Mouse (Mus musculus): ENCODE data around the gene Usp3. TPM values are rescaled to one million over a fixed set of nuclear protein-coding genes. Genes with fewer than 3 reads are reported as not detected.

Usp3 gene
- polyA plus RNA-seq, 1 experiment from 2014 or later: 67.1 TPM

DNA sequence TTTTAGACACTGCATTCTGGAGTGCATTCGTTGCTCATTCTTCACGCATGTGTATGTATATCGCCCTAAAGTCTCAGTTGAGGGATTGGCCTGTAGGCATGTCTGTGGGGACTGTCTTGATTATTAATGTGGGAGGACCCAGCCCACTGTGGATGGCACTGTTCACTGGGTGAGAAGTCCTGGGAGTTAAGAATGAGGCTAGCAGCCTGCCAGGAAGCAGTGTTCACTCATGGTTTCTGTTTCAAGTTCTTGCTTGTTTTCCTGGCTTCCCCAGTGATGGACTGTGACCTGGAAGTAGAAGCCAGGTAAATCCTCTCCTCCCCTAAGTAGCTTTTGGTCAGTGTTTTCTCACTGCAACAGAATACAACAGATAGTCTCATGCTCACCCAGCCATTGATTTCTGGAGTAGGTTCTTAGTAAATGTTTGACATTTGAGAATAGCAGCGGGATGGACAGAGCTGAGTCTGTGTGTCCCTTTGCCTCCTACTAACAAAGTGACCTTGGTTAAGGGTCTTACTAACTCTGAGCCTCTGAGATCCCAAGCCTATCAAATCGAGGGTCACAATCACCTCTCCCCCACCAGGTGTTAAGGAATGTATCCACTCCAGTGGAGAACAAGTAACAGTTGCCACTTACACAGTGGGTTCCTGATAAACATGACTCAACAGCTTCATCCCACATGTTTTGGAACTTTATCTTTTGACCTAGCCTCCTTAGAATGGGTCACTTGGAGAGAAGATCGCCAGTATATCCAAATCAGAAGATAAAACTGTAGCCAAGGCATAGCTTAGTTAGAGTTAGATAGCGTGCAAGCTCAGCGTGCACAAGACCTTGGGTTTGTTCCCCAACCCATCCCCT is 11.6 kb upstream of the Usp3 start:
- no peaks in the 10 kb centered on the region for H3K36me3 ChIP-seq (ENCODE audit: insufficient read depth, low read length)

DNA sequence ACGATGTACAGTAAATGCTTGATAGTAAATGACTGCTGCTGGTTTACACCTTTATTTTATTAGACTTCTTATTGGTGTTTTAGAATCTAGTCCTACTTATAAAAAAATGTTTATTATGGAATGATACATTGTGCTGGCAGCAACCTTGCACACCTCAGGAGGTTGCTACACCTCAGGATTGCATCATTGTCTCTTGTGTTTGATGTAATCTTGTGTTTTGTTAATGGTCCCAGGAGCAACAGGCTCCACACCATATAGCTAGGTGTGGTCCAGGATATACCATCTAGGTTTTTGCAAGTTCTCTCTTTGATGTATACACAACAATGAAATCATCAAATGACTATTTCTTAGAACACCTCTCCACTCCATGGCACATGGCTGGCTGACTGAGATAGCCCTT is 11.0 kb upstream of the Usp3 start:
- no peak for ATAC-seq (ENCODE audit: low FRiP score, low TSS enrichment)
- Histone ChIP-seq H3K4me1 (ENCODE audit: insufficient read depth, low read length) (peaks cover 16% of the 10 kb centered on the region), H3K27me3 (ENCODE audit: insufficient read depth, low read length) (no peaks in the 10 kb centered on the region), H3K9ac (replicated peaks; ENCODE audit: low read length) (no peak overlapping the region), H3K36me3 (ENCODE audit: insufficient read depth, low read length) (no peaks in the 10 kb centered on the region), H3K4me3 (ENCODE audit: low read length) (no peak overlapping the region), H3K27ac (ENCODE audit: low read length) (no peak overlapping the region), H3K9me3 (ENCODE audit: low read length) (no peaks in the 10 kb centered on the region), H3K4me2 (replicated peaks; ENCODE audit: low read depth, low read length) (no peak overlapping the region)
- WGBS: 91% methylated on average over 1 of the region's 1 CpGs

More for the DNA sequence above, 11.6 kb upstream of the Usp3 start:
- no peak overlapping the region for H3K27ac ChIP-seq (ENCODE audit: low read length)
- no peak for ATAC-seq (ENCODE audit: low FRiP score, low TSS enrichment)
- no peaks in the 10 kb centered on the region for H3K27me3 ChIP-seq (ENCODE audit: insufficient read depth, low read length)
- H3K9ac ChIP-seq (replicated peaks; ENCODE audit: low read length): no peak overlapping the region
- 80% methylated on average over 8 of the region's 8 CpGs for WGBS
- no peak overlapping the region for H3K4me2 ChIP-seq (replicated peaks; ENCODE audit: low read depth, low read length)
- H3K4me1 ChIP-seq (ENCODE audit: insufficient read depth, low read length): peaks cover 15% of the 10 kb centered on the region
- no peaks in the 10 kb centered on the region for H3K9me3 ChIP-seq (ENCODE audit: low read length)
- no peak overlapping the region for H3K4me3 ChIP-seq (ENCODE audit: low read length)

GRCm38 (mm10) chr9:66601006-66601405 is 8.1 kb upstream of the Usp3 start:
- Histone ChIP-seq H3K36me3 (ENCODE audit: insufficient read depth, low read length) (no peaks in the 10 kb centered on the region), H3K27me3 (ENCODE audit: insufficient read depth, low read length) (no peaks in the 10 kb centered on the region), H3K4me3 (ENCODE audit: low read length) (no peak overlapping the region), H3K4me2 (replicated peaks; ENCODE audit: low read depth, low read length) (no peak overlapping the region), H3K4me1 (ENCODE audit: insufficient read depth, low read length) (peaks cover 24% of the 10 kb centered on the region), H3K9ac (replicated peaks; ENCODE audit: low read length) (no peak overlapping the region), H3K9me3 (ENCODE audit: low read length) (no peaks in the 10 kb centered on the region), H3K27ac (ENCODE audit: low read length) (no peak overlapping the region)
- 57% methylated on average over 2 of the region's 2 CpGs for WGBS
- ATAC-seq (ENCODE audit: low FRiP score, low TSS enrichment): no peak

- H3K4me1 ChIP-seq (ENCODE audit: insufficient read depth, low read length): peaks cover 28% of the 10 kb centered on the region
- no peak for ATAC-seq (ENCODE audit: low FRiP score, low TSS enrichment)
- 74% methylated on average over 2 of the region's 2 CpGs for WGBS
- H3K9ac ChIP-seq (replicated peaks; ENCODE audit: low read length): no peak overlapping the region
- no peaks in the 10 kb centered on the region for H3K36me3 ChIP-seq (ENCODE audit: insufficient read depth, low read length)
- H3K27me3 ChIP-seq (ENCODE audit: insufficient read depth, low read length): no peaks in the 10 kb centered on the region
- no peaks in the 10 kb centered on the region for H3K9me3 ChIP-seq (ENCODE audit: low read length)
- no peak overlapping the region for H3K4me2 ChIP-seq (replicated peaks; ENCODE audit: low read depth, low read length)
- H3K27ac ChIP-seq (ENCODE audit: low read length): no peak overlapping the region
- no peak overlapping the region for H3K4me3 ChIP-seq (ENCODE audit: low read length)
These were observed 7.6 kb upstream of the Usp3 start for GRCm38 (mm10) chr9:66600551-66600950.

DNA sequence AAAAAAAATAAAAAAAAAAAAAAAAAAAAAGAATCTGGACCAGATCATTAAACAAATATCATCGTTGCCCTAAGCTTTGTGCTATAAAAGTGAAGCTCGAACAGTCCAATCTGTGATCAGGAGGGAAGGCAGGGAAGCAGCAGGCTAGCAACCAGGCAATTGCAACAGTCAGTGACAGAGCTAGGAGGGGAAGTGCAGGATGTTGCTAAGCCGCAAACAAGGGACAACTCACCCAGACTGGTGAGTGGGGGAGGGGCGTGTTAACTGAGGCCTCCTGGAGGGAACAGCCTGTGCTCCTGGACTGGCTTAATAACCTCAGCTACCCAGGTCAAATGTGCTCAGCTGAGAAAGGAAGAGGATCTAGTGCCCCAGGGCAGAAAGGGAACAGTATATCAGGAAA is 6.6 kb upstream of the Usp3 start:
- peaks cover 32% of the 10 kb centered on the region for H3K4me1 ChIP-seq (ENCODE audit: insufficient read depth, low read length)
- no peaks in the 10 kb centered on the region for H3K36me3 ChIP-seq (ENCODE audit: insufficient read depth, low read length)
- H3K4me3 ChIP-seq (ENCODE audit: low read length): no peak overlapping the region
- H3K4me2 ChIP-seq (replicated peaks; ENCODE audit: low read depth, low read length): no peak overlapping the region
- no peak overlapping the region for H3K9ac ChIP-seq (replicated peaks; ENCODE audit: low read length)
- no peaks in the 10 kb centered on the region for H3K9me3 ChIP-seq (ENCODE audit: low read length)
- H3K27ac ChIP-seq (ENCODE audit: low read length): no peak overlapping the region
- 0 out of 2 replicates have a peak, but pooled peaks have one; percentile 37 for ATAC-seq (ENCODE audit: low FRiP score, low TSS enrichment)
- 12% methylated on average over 4 of the region's 4 CpGs for WGBS
- no peaks in the 10 kb centered on the region for H3K27me3 ChIP-seq (ENCODE audit: insufficient read depth, low read length)

GRCm38 (mm10) chr9:66598636-66599035 is 5.7 kb upstream of the Usp3 start:
- Histone ChIP-seq H3K36me3 (ENCODE audit: insufficient read depth, low read length) (no peaks in the 10 kb centered on the region), H3K9me3 (ENCODE audit: low read length) (no peaks in the 10 kb centered on the region), H3K27me3 (ENCODE audit: insufficient read depth, low read length) (no peaks in the 10 kb centered on the region), H3K4me2 (replicated peaks; ENCODE audit: low read depth, low read length) (no peak overlapping the region), H3K27ac (ENCODE audit: low read length) (no peak overlapping the region), H3K9ac (replicated peaks; ENCODE audit: low read length) (no peak overlapping the region), H3K4me3 (ENCODE audit: low read length) (no peak overlapping the region), H3K4me1 (ENCODE audit: insufficient read depth, low read length) (peaks cover 40% of the 10 kb centered on the region)
- 80% methylated on average over 5 of the region's 5 CpGs for WGBS
- no peak for ATAC-seq (ENCODE audit: low FRiP score, low TSS enrichment)

DNA sequence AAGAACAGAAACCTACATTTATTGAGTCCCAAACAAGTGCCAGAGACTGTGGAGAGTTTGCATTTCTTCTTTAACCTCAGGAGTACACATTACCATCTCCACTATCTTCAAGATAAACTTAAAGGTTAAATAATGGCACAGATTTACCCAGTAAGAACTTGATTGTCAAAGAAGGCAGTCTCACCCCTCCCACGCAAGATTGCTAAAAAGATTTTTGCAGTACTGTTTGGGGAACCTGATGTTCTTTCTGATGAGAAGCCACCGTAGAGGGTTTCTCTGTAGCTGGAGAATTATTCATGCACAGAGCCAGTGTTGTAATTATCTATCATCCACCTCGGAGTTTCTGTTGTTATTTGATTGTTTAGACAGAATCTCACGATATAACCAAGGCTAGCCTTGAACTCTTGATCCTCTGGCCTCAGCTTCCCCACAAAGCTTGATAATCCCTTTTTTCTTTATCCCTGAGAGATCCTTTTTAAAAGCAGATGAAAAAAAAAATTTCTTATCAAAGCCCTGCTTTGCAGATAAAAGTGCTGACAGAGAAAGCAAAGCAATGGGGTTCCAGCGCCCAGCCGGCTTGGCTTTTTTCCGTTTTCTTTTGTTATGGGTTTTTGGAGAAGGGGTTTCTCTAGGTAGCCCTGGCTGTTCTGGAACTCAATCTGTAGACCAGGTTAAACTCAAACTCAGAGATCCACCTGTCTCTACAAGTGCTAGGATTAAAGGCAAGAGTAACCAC is 4.7 kb upstream of the Usp3 start:
- Histone ChIP-seq H3K9ac (replicated peaks; ENCODE audit: low read length) (no peak overlapping the region), H3K9me3 (ENCODE audit: low read length) (no peaks in the 10 kb centered on the region), H3K36me3 (ENCODE audit: insufficient read depth, low read length) (no peaks in the 10 kb centered on the region), H3K4me1 (ENCODE audit: insufficient read depth, low read length) (peaks cover 43% of the 10 kb centered on the region), H3K27me3 (ENCODE audit: insufficient read depth, low read length) (no peaks in the 10 kb centered on the region), H3K27ac (ENCODE audit: low read length) (no peak overlapping the region), H3K4me2 (replicated peaks; ENCODE audit: low read depth, low read length) (no peak overlapping the region), H3K4me3 (ENCODE audit: low read length) (no peak overlapping the region)
- no peak for ATAC-seq (ENCODE audit: low FRiP score, low TSS enrichment)
- 53% methylated on average over 7 of the region's 7 CpGs for WGBS

DNA sequence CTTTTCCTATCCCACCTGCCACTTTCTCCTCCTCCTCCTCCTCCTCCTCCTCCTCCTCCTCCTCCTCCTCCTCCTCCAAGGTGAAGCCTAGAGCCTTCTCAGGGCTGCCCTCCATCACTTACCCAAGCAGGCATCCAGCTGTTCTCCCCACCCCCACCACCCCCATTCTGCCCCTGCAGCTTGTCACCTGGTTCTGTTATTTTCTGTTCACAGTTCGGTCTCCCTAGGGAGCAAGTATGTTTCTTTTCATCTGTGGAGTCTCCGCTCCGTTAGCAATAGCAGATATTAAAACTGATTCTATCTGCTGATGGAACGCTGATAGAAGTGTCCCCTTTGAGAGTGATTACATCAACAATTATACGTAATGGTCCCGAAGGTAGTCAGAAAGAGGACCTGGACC is 4.1 kb upstream of the Usp3 start:
- WGBS: 28% methylated on average over 6 of the region's 6 CpGs
- ATAC-seq (ENCODE audit: low FRiP score, low TSS enrichment): no peak
- Histone ChIP-seq H3K9me3 (ENCODE audit: low read length) (no peaks in the 10 kb centered on the region), H3K4me2 (replicated peaks; ENCODE audit: low read depth, low read length) (no peak overlapping the region), H3K4me3 (ENCODE audit: low read length) (no peak overlapping the region), H3K36me3 (ENCODE audit: insufficient read depth, low read length) (no peaks in the 10 kb centered on the region), H3K27ac (ENCODE audit: low read length) (no peak overlapping the region), H3K4me1 (ENCODE audit: insufficient read depth, low read length) (peaks cover 43% of the 10 kb centered on the region), H3K27me3 (ENCODE audit: insufficient read depth, low read length) (no peaks in the 10 kb centered on the region), H3K9ac (replicated peaks; ENCODE audit: low read length) (no peak overlapping the region)

GRCm38 (mm10) chr9:66595722-66596675 is 3.1 kb upstream of the Usp3 start:
- H3K4me2 ChIP-seq (replicated peaks; ENCODE audit: low read depth, low read length): peak overlapping the region; percentile 16

More at GRCm38 (mm10) chr9:66595722-66596675, 3.1 kb upstream of the Usp3 start:
- H3K27ac ChIP-seq (ENCODE audit: low read length): peak overlapping the region; percentile 71
- no peaks in the 10 kb centered on the region for H3K27me3 ChIP-seq (ENCODE audit: insufficient read depth, low read length)
- no peak overlapping the region for H3K4me3 ChIP-seq (ENCODE audit: low read length)
- ATAC-seq (ENCODE audit: low FRiP score, low TSS enrichment): no peak
- H3K9ac ChIP-seq (replicated peaks; ENCODE audit: low read length): no peak overlapping the region
- peaks cover 47% of the 10 kb centered on the region for H3K4me1 ChIP-seq (ENCODE audit: insufficient read depth, low read length)
- WGBS: 46% methylated on average over 5 of the region's 5 CpGs
- H3K36me3 ChIP-seq (ENCODE audit: insufficient read depth, low read length): no peaks in the 10 kb centered on the region
- no peaks in the 10 kb centered on the region for H3K9me3 ChIP-seq (ENCODE audit: low read length)

Data from kidney, embryonic 16.5 days (tissue).